Mouse (Mus musculus) heart, postnatal 36 days (tissue): ENCODE data around the gene Dnase2b. TPM values are rescaled to one million over a fixed set of nuclear protein-coding genes. Genes with fewer than 3 reads are reported as not detected.

Experiments used
- DNase-seq, 2 experiments: peaks; one replicate each; pipeline ENCODE4 v3.0.0; 2021 to 2022
- intact Hi-C: fragments of 180-260 bp; cut with DNase I; formaldehyde crosslinking; loops from one replicate; pipeline ENCODE4 v1.15.1; 2025
- total RNA-seq, 2 experiments: library from RNA; stranded (reverse); gene quantifications; 2 replicates each; pipeline ENCODE4 v1.2.3; 2021

Gene Dnase2b
- total RNA-seq, 2 experiments from 2014 or later = not detected

- intact Hi-C loops = no loop called here
- no peak for DNase-seq
Observed at GRCm38 (mm10) chr3:146616533-146617283, 1.3 kb upstream of the Dnase2b start.

DNA sequence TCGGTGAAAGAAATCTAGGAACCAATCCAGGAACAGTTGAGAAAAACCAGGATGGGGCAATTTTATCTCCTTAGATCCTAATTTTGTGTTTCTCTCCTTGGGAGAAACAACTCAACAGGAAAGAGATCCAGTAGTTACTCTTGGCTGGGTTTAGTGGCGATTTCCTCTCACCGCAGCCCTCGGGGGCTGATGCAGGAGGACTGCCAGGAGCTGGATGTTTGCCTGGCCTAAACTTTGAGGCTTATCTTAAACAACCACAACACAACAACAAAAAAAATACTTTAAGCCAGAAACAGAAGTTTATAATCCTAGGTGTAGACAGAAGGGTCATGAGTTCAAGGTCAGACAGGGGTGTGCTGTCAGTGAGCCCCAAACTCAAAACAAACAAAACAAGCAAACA lies 3.6 kb downstream of the Dnase2b start:
- intact Hi-C loops = no loop called here
- peak; percentile 21 to 41 for DNase-seq

DNA sequence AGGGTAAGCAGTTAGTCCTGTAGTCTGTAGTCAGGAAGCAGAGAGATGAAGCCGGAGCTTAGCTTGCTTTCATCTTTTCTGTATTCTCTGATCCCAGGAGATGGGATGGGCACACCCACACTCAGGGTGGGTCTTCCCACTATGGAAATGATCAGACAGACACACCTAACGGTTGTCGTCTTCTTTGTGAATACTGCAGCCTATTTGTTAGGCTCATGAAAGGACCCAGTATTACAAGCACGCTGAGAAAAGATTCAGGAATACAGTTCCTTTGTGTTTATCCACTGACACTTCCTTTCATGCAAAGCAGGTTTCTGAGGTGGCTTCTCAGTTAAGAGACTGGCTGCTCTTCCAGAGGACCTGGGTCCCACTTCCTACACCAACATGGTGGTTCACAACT lies 4.1 kb downstream of the Dnase2b start:
- intact Hi-C loops = no loop called here
- no peak for DNase-seq

DNA sequence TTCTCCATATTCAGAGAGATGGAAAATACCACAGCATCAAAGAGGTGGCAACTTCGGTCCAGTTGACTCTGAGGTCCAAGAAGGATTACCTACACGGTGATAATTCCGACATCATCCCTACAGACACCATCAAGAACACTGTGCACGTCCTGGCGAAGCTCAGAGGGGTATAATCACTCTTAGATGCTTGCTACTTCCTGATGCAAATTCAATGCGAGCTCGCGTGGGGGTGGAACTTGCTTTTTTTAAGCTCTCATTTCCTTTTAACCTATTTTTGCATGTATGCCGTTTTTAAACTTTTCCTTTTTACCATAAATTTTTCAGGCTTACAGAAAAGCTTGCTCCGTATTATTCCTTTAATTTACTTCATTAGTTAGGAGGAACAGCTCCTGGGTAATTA lies 5.1 kb downstream of the Dnase2b start:
- DNase-seq = no peak
- intact Hi-C loops = no loop called here

DNA sequence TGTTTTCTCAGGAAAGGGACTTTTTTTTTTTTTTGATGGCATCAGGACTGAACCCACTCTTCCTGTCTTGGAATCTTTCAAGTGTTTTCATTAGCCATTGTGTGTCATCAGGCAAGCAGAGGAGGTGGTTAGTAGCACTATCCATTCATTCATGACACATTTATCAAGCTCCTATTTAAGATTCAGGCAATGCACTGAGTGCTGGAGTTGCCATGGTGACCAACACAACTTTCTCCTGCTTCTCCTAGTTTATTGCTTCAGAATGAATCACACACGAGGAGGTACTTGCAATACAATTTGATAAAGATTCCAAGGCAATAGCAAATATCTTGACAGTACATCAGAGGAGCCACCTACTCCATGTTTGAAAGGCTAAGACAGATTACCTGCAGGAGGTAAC lies 8.0 kb downstream of the Dnase2b start:
- no peak for DNase-seq
- intact Hi-C loops = no loop called here

DNA sequence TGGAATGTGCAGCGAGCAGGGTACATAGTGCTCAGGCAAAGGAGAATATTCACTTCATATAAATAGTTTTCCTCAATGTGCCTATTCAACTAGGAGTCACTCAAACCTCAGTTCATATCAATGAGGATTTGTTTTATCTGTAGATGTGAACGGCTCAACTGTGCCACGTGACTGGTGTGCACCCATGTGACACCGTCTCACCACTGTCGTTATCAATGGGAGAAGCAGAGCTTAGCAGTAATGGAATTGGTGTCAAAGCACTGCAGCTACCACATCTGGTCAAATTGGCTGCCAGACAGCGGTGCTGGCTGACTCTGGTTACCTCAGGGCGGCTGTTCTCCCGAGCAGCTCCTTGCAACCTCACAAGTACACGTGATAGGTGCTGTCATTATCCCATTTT lies 10.7 kb downstream of the Dnase2b start:
- DNase-seq = no peak
- intact Hi-C loops = no loop called here

- DNase-seq = no peak
- intact Hi-C loops = no loop called here
Observed at GRCm38 (mm10) chr3:146602531-146602930, 12.9 kb downstream of the Dnase2b start.

DNA sequence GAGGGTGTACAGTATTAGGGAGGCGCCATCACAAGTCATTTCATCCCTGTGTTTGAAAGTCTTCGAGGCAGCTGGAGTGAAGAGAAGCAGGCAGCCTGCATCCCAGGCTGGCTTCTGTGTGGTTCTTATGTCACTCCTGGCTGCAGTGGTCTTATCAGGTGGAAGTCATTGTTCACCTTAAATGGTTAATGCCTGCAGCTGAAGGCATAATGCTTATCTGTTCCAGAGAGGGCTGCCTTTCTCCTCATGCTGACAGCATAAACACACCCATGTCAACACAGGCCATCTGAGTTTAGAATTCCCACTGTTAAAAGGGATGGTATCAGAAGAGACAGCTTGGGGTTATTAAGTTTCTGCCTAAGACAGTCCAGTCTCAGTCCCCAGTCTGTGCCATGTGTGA lies 14.2 kb downstream of the Dnase2b start:
- no peak for DNase-seq

GRCm38 (mm10) chr3:146599198-146599900 lies 16.0 kb downstream of the Dnase2b start:
- intact Hi-C loops = no loop called here
- no peak for DNase-seq

More for the DNA sequence above, 14.2 kb downstream of the Dnase2b start:
- intact Hi-C loops = no loop called here

DNA sequence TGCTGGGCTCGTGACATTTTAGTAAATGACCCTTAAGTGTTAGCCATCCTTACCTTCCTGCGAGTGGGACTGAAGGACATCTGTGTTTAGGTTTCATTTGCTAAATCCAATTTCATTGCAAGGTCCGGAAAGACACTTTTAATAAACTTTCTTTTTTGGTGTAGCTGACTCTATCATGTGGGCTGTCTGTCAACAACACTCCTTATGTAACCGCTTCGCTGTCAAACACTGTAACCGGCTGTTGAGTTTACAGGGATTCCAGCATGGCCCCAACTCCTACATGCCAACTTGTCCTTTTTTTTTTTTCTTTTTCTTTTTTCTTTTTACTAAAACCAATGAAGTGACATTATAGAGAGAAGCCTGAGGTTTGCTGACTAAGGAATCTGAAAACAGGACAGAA lies 17.0 kb downstream of the Dnase2b start:
- no peak for DNase-seq
- intact Hi-C loops = no loop called here

- intact Hi-C loops = no loop called here
- no peak for DNase-seq
Observed at GRCm38 (mm10) chr3:146596864-146597263, 18.5 kb downstream of the Dnase2b start.

- intact Hi-C loops = no loop called here
- DNase-seq = no peak
Observed at GRCm38 (mm10) chr3:146596387-146596786, 19.0 kb downstream of the Dnase2b start.

DNA sequence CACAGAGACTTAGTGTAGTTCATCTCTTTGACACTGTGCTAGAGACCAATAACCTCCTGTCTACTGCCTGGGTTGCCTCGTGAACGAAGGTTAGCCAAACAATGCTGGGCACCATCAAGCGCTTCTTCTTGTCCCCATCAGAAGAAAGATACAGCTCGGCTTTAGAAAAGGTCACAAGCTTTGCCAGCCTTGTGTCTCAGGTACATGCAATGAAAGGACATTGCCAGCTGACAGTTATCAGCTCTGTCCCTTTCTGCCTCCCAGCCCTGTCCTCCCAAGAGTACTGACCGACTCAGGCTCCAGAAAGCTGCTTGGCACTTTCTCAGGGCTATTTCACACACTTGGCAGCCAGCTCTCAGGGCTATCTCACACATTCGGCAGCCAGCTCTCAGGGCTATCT lies 20.0 kb downstream of the Dnase2b start:
- DNase-seq = no peak

GRCm38 (mm10) chr3:146591601-146592000 lies 23.8 kb downstream of the Dnase2b start:
- intact Hi-C loops = no loop called here

More for the DNA sequence above, 20.0 kb downstream of the Dnase2b start:
- intact Hi-C loops = no loop called here

DNA sequence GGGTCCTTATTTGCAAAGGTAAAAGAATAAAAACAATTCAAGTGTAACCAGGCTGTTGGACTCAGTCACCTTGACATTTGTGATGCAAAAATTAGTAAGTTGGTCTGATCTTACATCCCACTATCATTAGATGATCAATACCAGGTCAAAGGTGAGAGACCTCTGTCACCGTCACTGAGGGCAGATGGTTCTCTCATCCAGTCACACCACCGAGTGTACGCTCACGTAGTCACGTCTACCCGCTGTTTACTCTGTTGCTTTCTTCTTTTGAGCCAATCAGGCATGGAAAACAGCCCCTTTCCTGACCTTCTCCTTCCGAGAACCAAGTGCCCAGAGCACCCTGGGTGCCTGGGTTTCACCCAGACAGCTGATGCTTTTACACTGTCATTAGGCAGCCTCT lies 24.2 kb downstream of the Dnase2b start:
- DNase-seq = no peak
- intact Hi-C loops = no loop called here

More at GRCm38 (mm10) chr3:146591601-146592000, 23.8 kb downstream of the Dnase2b start:
- no peak for DNase-seq

DNA sequence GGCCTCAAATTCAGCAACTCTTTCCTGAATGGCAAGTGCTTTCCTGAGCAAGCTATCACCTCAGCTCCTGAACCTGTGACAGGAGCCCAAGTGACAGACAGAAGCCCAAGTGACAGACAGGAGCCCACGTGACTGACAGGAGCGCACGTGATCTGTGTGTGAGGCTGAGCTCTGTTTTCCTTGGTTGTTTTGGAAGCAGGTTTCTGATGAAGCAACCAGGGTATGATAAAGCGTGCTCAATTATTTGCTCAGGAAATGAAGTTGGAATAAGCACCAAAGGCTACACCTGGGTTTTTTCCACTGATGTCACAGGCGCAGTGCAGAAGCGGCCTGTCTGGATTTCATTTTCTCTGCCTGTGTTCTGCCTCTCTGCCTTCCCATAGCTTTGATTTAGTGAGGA lies 25.9 kb downstream of the Dnase2b start:
- intact Hi-C loops = no loop called here
- DNase-seq = no peak

GRCm38 (mm10) chr3:146586616-146587015 lies 28.8 kb downstream of the Dnase2b start:
- DNase-seq = no peak
- intact Hi-C loops = no loop called here

GRCm38 (mm10) chr3:146583908-146584307 lies 31.5 kb downstream of the Dnase2b start:
- DNase-seq = no peak
- intact Hi-C loops = no loop called here

DNA sequence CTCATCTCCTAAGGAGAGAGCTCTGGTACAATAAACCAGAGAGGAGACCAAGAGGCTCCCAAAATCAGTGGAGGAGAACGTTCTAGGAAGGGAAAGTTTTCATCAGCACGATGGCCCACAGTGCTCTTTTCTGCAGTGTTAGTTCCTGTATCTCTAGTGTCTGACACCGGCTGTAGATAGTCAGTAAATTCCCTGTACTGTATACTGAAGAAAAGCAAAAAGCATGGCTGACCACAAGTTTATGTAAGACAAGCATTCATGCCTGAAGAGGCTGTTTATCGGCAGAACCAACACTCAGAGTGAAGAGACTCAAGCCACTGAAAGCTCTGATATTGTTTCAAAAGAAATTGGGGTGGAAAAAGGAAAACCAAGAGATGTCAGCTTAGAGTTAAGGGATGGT lies 31.9 kb downstream of the Dnase2b start:
- no peak for DNase-seq
- intact Hi-C loops = no loop called here

DNA sequence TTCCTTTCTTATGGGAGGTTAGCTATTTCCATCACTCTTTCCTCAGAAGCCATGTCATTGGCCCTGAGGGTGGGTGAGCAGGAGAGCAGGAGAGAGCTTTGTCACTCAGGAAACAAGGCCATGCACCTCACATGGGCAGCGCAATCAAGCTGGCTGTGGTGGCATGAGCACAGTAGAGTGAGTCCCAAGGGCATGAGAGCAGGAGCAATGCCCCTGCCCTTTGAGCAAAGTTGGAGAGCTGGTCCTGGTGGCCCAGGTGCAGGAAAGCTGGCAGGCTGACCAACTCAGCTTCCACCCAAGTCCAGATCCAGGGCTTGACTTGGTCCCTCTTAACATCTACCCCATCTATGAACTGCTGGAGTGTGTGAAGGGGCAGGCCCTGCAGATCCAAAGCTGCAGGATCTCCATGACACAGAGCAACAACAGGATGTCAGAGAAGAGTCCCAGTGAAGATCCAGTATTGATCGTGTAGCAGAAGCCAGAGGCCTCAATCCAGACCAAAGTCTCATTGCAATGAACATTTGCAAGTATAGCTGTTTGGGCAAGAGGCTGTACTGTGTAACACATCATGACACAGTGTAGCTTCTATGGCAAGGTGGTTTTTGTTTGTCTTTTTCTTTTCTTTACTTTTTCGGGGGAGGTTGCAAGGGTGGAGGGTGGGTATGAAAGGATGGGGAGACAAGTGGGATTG lies 35.2 kb downstream of the Dnase2b start:
- intact Hi-C loops = no loop called here
- no peak for DNase-seq

DNA sequence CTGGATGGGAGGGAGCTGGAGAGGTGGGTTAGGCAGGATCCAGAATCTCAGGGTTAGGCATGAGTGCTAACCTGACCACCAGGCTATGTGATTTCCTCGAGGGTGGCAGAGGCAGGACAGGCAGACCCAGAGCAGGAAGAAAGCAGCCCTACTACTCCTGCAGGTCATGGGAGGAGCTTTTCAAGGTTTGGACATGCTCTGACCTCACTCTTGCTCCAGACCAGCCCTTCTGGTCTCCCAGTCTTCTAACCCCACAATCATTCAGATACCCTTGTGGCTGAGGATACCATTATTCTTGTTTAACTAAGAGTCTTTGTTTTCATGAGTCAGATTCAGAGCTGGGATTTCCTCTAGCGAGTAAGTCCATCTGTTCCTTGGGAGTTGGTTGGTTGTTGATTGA lies 37.8 kb downstream of the Dnase2b start:
- intact Hi-C loops = no loop called here
- DNase-seq = no peak

GRCm38 (mm10) chr3:146571341-146571740 lies 44.1 kb downstream of the Dnase2b start:
- intact Hi-C loops = no loop called here
- DNase-seq = no peak
